Mouse (Mus musculus): ENCODE measurements around the gene Hist2h2ab.
A peak's percentile ranks its signal among the peaks of the same experiment; 100 is the strongest.
"Not testable (repeated sequence)": the region's sequence is repeated elsewhere in the genome, so short reads cannot be mapped to it uniquely, and the experiment has no call there.

Hist2h2ab gene

GRCm38 (mm10) chr3:96219661-96220130 is at the start of gene Hist2h2ab, which contains the start of gene Bola1:
Gene Hist2h2ab, plus strand, starts transcription at chr3:96219865.
Gene Bola1, minus strand, starts transcription at chr3:96219709.
- DNase-seq (ENCODE audit: low read depth, low spot score), result peak; percentile 87

GRCm38 (mm10) chr3:96170276-96170675 is 49.4 kb upstream of the Hist2h2ab start:
- DNase-seq (ENCODE audit: low read depth, low spot score), result no peak

GRCm38 (mm10) chr3:96170976-96171545 is 48.6 kb upstream of the Hist2h2ab start:
- DNase-seq (ENCODE audit: low read depth, low spot score), result peak; percentile 29

- DNase-seq (ENCODE audit: low read depth, low spot score), result no peak
Measured at GRCm38 (mm10) chr3:96171583-96172196, 48.0 kb upstream of the Hist2h2ab start.

- peak; percentile 96 for DNase-seq (ENCODE audit: low read depth, low spot score)
Measured at GRCm38 (mm10) chr3:96172197-96173178, 47.2 kb upstream of the Hist2h2ab start, which contains the start of gene Sf3b4. Gene Sf3b4, plus strand, starts transcription at chr3:96172332.

- DNase-seq (ENCODE audit: low read depth, low spot score), result no peak
Measured at GRCm38 (mm10) chr3:96173185-96173584, 46.5 kb upstream of the Hist2h2ab start.

GRCm38 (mm10) chr3:96174042-96174441 is 45.6 kb upstream of the Hist2h2ab start:
- DNase-seq (ENCODE audit: low read depth, low spot score), result not testable (repeated sequence)

- no peak for DNase-seq (ENCODE audit: low read depth, low spot score)
Measured at GRCm38 (mm10) chr3:96175251-96175650, 44.4 kb upstream of the Hist2h2ab start.

- no peak for DNase-seq (ENCODE audit: low read depth, low spot score)
Measured at GRCm38 (mm10) chr3:96178427-96178826, 41.2 kb upstream of the Hist2h2ab start.

GRCm38 (mm10) chr3:96178902-96179301 is 40.8 kb upstream of the Hist2h2ab start:
- no peak for DNase-seq (ENCODE audit: low read depth, low spot score)

GRCm38 (mm10) chr3:96179531-96179930 is 40.1 kb upstream of the Hist2h2ab start:
- no peak for DNase-seq (ENCODE audit: low read depth, low spot score)

GRCm38 (mm10) chr3:96180727-96181477 is 38.8 kb upstream of the Hist2h2ab start, which contains the start of gene Sv2a:
Gene Sv2a, plus strand, starts transcription at chr3:96181151.
- DNase-seq (ENCODE audit: low read depth, low spot score), result peak; percentile 71

- DNase-seq (ENCODE audit: low read depth, low spot score), result no peak
Measured at GRCm38 (mm10) chr3:96181510-96182381, 37.9 kb upstream of the Hist2h2ab start.

- no peak for DNase-seq (ENCODE audit: low read depth, low spot score)
Measured at GRCm38 (mm10) chr3:96182382-96182776, 37.3 kb upstream of the Hist2h2ab start.

- DNase-seq (ENCODE audit: low read depth, low spot score), result no peak
Measured at GRCm38 (mm10) chr3:96192977-96193376, 26.7 kb upstream of the Hist2h2ab start.

GRCm38 (mm10) chr3:96194966-96195365 is 24.7 kb upstream of the Hist2h2ab start:
- DNase-seq (ENCODE audit: low read depth, low spot score), result peak; percentile 63

GRCm38 (mm10) chr3:96195616-96196313 is 23.9 kb upstream of the Hist2h2ab start:
- DNase-seq (ENCODE audit: low read depth, low spot score), result peak; percentile 26

GRCm38 (mm10) chr3:96196437-96197128 is 23.1 kb upstream of the Hist2h2ab start:
- peak; percentile 14 for DNase-seq (ENCODE audit: low read depth, low spot score)
